Mouse (Mus musculus) kidney, postnatal 36 days (tissue): ENCODE results near the gene Slc3a2.

Source experiments
- DNase-seq, 2 experiments: peaks; one replicate each; pipeline ENCODE4 v3.0.0; 2021 to 2022; ENCODE audit warnings: mixed read lengths in 2 of 2

Gene Slc3a2

GRCm38 (mm10) chr19:8708954-8709353, 14.2 kb downstream of the Slc3a2 start:
- DNase-seq, result no peak

GRCm38 (mm10) chr19:8706930-8707329, 16.2 kb downstream of the Slc3a2 start:
- no peak for DNase-seq

- no peak for DNase-seq
These were observed 17.0 kb downstream of the Slc3a2 start for GRCm38 (mm10) chr19:8706132-8706667.

GRCm38 (mm10) chr19:8705026-8705708, 18.0 kb downstream of the Slc3a2 start:
- no peak for DNase-seq

GRCm38 (mm10) chr19:8703571-8703970, 19.6 kb downstream of the Slc3a2 start:
- DNase-seq, result no peak

GRCm38 (mm10) chr19:8702458-8702857, 20.7 kb downstream of the Slc3a2 start:
- peak; percentile 75 for DNase-seq

- DNase-seq, result no peak
These were observed 23.5 kb downstream of the Slc3a2 start for GRCm38 (mm10) chr19:8699652-8700051.

- DNase-seq, result peak; percentile 76 to 89
These were observed 27.8 kb downstream of the Slc3a2 start for GRCm38 (mm10) chr19:8695330-8695729.

- no peak for DNase-seq
These were observed 30.4 kb downstream of the Slc3a2 start for GRCm38 (mm10) chr19:8692740-8693139.

- DNase-seq, result no peak
These were observed 31.2 kb downstream of the Slc3a2 start for GRCm38 (mm10) chr19:8691871-8692539.

GRCm38 (mm10) chr19:8683627-8684026, 39.5 kb downstream of the Slc3a2 start:
- DNase-seq, result no peak

- peak; percentile 74 to 89 for DNase-seq
These were observed 40.2 kb downstream of the Slc3a2 start for GRCm38 (mm10) chr19:8682996-8683395.

- no peak for DNase-seq
These were observed 41.4 kb downstream of the Slc3a2 start for GRCm38 (mm10) chr19:8681633-8682362.

GRCm38 (mm10) chr19:8679031-8679779, 44.0 kb downstream of the Slc3a2 start:
- peak; percentile 35 to 50 for DNase-seq

GRCm38 (mm10) chr19:8673336-8674063, 49.7 kb downstream of the Slc3a2 start:
- no peak for DNase-seq

- DNase-seq, result no peak
These were observed 50.3 kb downstream of the Slc3a2 start for GRCm38 (mm10) chr19:8672859-8673258.

- DNase-seq, result no peak
These were observed 57.4 kb downstream of the Slc3a2 start for GRCm38 (mm10) chr19:8665746-8666145.

- no peak for DNase-seq
These were observed 58.3 kb downstream of the Slc3a2 start for GRCm38 (mm10) chr19:8664859-8665258.

GRCm38 (mm10) chr19:8663911-8664421, 59.2 kb downstream of the Slc3a2 start:
- no peak for DNase-seq

- DNase-seq, result no peak
These were observed 59.8 kb downstream of the Slc3a2 start, which contains the start of gene Chrm1 for GRCm38 (mm10) chr19:8663360-8663839. Chrm1 (plus strand) TSS chr19:8663789.

GRCm38 (mm10) chr19:8662337-8662736, 60.8 kb downstream of the Slc3a2 start:
- DNase-seq, result peak; percentile 53 to 81
